Mouse (Mus musculus) small intestine, adult 2 months (tissue): Measurements from ENCODE around the gene Wwc2. TPM values are rescaled to one million over a fixed set of nuclear protein-coding genes. Genes with fewer than 3 reads are reported as not detected.

ENCODE experiments used
- H3K27ac ChIP-seq: fragments of 200-500 bp; 2 replicates; pipeline ENCODE4 v1.5.1; 2012; ENCODE audit warnings: low read depth, low read length, control low read depth, inconsistent platforms; ENCODE audit not compliant: insufficient read depth
- H3K27me3 ChIP-seq: fragments of 200-500 bp; 2 replicates; pipeline ENCODE4 v1.6.1; 2012; ENCODE audit warnings: mild to moderate bottlenecking, moderate library complexity, low read length, inconsistent platforms; ENCODE audit not compliant: control insufficient read depth, insufficient read depth
- H3K36me3 ChIP-seq: fragments of 200-500 bp; 2 replicates; pipeline ENCODE4 v1.6.1; 2012; ENCODE audit warnings: mild to moderate bottlenecking, low read length, control low read depth, inconsistent platforms; ENCODE audit not compliant: control insufficient read depth, insufficient read depth
- H3K4me1 ChIP-seq: fragments of 200-500 bp; 2 replicates; pipeline ENCODE4 v1.6.1; 2012; ENCODE audit warnings: low read length, inconsistent platforms, mixed read lengths; ENCODE audit not compliant: control insufficient read depth, insufficient read depth, insufficient read length
- H3K4me3 ChIP-seq: fragments of 200-500 bp; 2 replicates; pipeline ENCODE4 v1.5.1; 2012; ENCODE audit warnings: low read depth, mild to moderate bottlenecking, control low read depth, inconsistent platforms, low read length, moderate library complexity
- CTCF ChIP-seq: fragments of 200-500 bp; IDR thresholded peaks from 2 replicates; pipeline ENCODE4 v1.5.1; 2012; ENCODE audit warnings: low read depth, mild to moderate bottlenecking, control low read depth, inconsistent platforms, low read length, moderate library complexity, mixed read lengths; ENCODE audit not compliant: insufficient replicate concordance, insufficient read length; ENCODE audit errors: extremely low read depth
- POLR2A ChIP-seq: fragments of 200-500 bp; IDR thresholded peaks from 2 replicates; pipeline ENCODE4 v1.6.1; 2012; ENCODE audit warnings: low read depth, mild to moderate bottlenecking, control low read depth, inconsistent platforms, low read length, moderate library complexity
- WGBS: fragments of 180-500 bp; shearing (Covaris S2); methylation state at CpG from one replicate; pipeline ENCODE4 v1.1.7; 2018; 5-methylcytosine and 5-hydroxymethylcytosine counted together
- polyA plus RNA-seq: library from polyadenylated mRNA; depleted of rRNA; stranded (reverse); fragments of >200 nt; gene quantifications from 2 replicates; pipeline ENCODE4 v1.2.3, GENCODE M21; 2012; rRNA removed

The Wwc2 gene
- polyA plus RNA-seq, 1 experiment, result 1.9 TPM

GRCm38 (mm10) chr8:47787705-47788104 lies 203.0 kb downstream of the Wwc2 start:
- TF ChIP-seq POLR2A, result no peak
- TF ChIP-seq CTCF, result no peak
- Histone ChIP-seq H3K36me3 (no peaks in the 10 kb centered on the region), H3K4me3 (no peak overlapping the region), H3K27ac (no peak overlapping the region), H3K4me1 (no peaks in the 10 kb centered on the region), H3K27me3 (no peaks in the 10 kb centered on the region)
- WGBS, result 24% methylated on average over 10 of the region's 10 CpGs

GRCm38 (mm10) chr8:47786323-47786722 lies 204.4 kb downstream of the Wwc2 start:
- Histone ChIP-seq H3K4me1 (no peaks in the 10 kb centered on the region), H3K27ac (no peak overlapping the region), H3K36me3 (no peaks in the 10 kb centered on the region), H3K27me3 (no peaks in the 10 kb centered on the region), H3K4me3 (no peak overlapping the region)
- TF ChIP-seq POLR2A (no peak), CTCF (no peak)
- WGBS, result 87% methylated on average over 15 of the region's 15 CpGs

- 89% methylated on average over 7 of the region's 7 CpGs for WGBS
These were observed 206.3 kb downstream of the Wwc2 start for GRCm38 (mm10) chr8:47784436-47784835.

GRCm38 (mm10) chr8:47783944-47784343 lies 206.8 kb downstream of the Wwc2 start:
- no peak overlapping the region for H3K4me3 ChIP-seq
- no peaks in the 10 kb centered on the region for H3K36me3 ChIP-seq
- TF ChIP-seq CTCF (no peak), POLR2A (no peak)
- 78% methylated on average over 6 of the region's 6 CpGs for whole genome bisulfite sequencing
- no peaks in the 10 kb centered on the region for H3K27me3 ChIP-seq
- no peak overlapping the region for H3K27ac ChIP-seq
- H3K4me1 ChIP-seq, result no peaks in the 10 kb centered on the region

More at GRCm38 (mm10) chr8:47784436-47784835, 206.3 kb downstream of the Wwc2 start:
- no peaks in the 10 kb centered on the region for H3K36me3 ChIP-seq
- no peak overlapping the region for H3K4me3 ChIP-seq
- H3K4me1 ChIP-seq, result no peaks in the 10 kb centered on the region
- no peaks in the 10 kb centered on the region for H3K27me3 ChIP-seq
- TF ChIP-seq POLR2A, result no peak
- TF ChIP-seq CTCF, result no peak
- H3K27ac ChIP-seq, result no peak overlapping the region

- 88% methylated on average over 2 of the region's 2 CpGs for WGBS
- no peaks in the 10 kb centered on the region for H3K27me3 ChIP-seq
- no peaks in the 10 kb centered on the region for H3K36me3 ChIP-seq
- H3K27ac ChIP-seq, result no peak overlapping the region
- TF ChIP-seq POLR2A (no peak), CTCF (no peak)
- H3K4me3 ChIP-seq, result no peak overlapping the region
- H3K4me1 ChIP-seq, result no peaks in the 10 kb centered on the region
These were observed 207.2 kb downstream of the Wwc2 start for GRCm38 (mm10) chr8:47783544-47783943.

- 92% methylated on average over 4 of the region's 4 CpGs for WGBS
- no peaks in the 10 kb centered on the region for H3K27me3 ChIP-seq
- TF ChIP-seq CTCF, result no peak
- no peak for TF ChIP-seq POLR2A
These were observed 208.8 kb downstream of the Wwc2 start for GRCm38 (mm10) chr8:47781881-47782280.

GRCm38 (mm10) chr8:47779589-47779988 lies 211.1 kb downstream of the Wwc2 start:
- H3K4me3 ChIP-seq, result no peak overlapping the region
- no peaks in the 10 kb centered on the region for H3K36me3 ChIP-seq
- H3K4me1 ChIP-seq, result no peaks in the 10 kb centered on the region
- WGBS, result 36% methylated on average over 6 of the region's 6 CpGs
- H3K27ac ChIP-seq, result no peak overlapping the region
- TF ChIP-seq CTCF (no peak), POLR2A (no peak)
- H3K27me3 ChIP-seq, result no peaks in the 10 kb centered on the region

More at GRCm38 (mm10) chr8:47781881-47782280, 208.8 kb downstream of the Wwc2 start:
- no peaks in the 10 kb centered on the region for H3K36me3 ChIP-seq
- H3K4me3 ChIP-seq, result no peak overlapping the region
- H3K4me1 ChIP-seq, result no peaks in the 10 kb centered on the region
- no peak overlapping the region for H3K27ac ChIP-seq

GRCm38 (mm10) chr8:47777415-47777814 lies 213.3 kb downstream of the Wwc2 start:
- H3K27me3 ChIP-seq, result no peaks in the 10 kb centered on the region
- H3K27ac ChIP-seq, result no peak overlapping the region
- WGBS, result 91% methylated on average over 7 of the region's 7 CpGs
- no peak overlapping the region for H3K4me3 ChIP-seq
- no peaks in the 10 kb centered on the region for H3K4me1 ChIP-seq
- H3K36me3 ChIP-seq, result no peaks in the 10 kb centered on the region
- no peak for TF ChIP-seq CTCF

Other genes with a start within 250 kb of the Wwc2 start
- gene Cldn24, start 168.8 kb downstream of the Wwc2 start, polyA plus RNA-seq, result 0.32 TPM in 1 of 2 replicates, not detected in the other
- gene Cldn22, start 166.4 kb downstream of the Wwc2 start, polyA plus RNA-seq, result 0.43 TPM in 1 of 2 replicates, not detected in the other
- 1.6 and 2.1 TPM in 2 replicates for gene Dctd, start 108.2 kb upstream of the Wwc2 start, polyA plus RNA-seq